Mouse (Mus musculus) midbrain, embryonic 10.5 days (tissue): ENCODE data around the gene 1700012B09Rik. TPM values are rescaled to one million over a fixed set of nuclear protein-coding genes. Genes with fewer than 3 reads are reported as not detected.

Experiments
- DNase-seq: peaks from one replicate; pipeline ENCODE4 v3.0.0-alpha.2; 2017; ENCODE audit warnings: low spot score
- H3K27ac ChIP-seq: fragments of 300-500 bp; sonication (generic); replicated peaks from 2 replicates; pipeline ENCODE4 v1.5.1; 2016; ENCODE audit warnings: mild to moderate bottlenecking
- H3K27me3 ChIP-seq: fragments of 300-500 bp; sonication (generic); 2 replicates; pipeline ENCODE4 v1.6.1; 2016; ENCODE audit warnings: low read depth, mild to moderate bottlenecking; ENCODE audit not compliant: poor library complexity, severe bottlenecking
- H3K36me3 ChIP-seq: fragments of 300-500 bp; sonication (generic); 2 replicates; pipeline ENCODE4 v1.6.1; 2016; ENCODE audit warnings: mild to moderate bottlenecking, moderate library complexity
- H3K4me1 ChIP-seq: fragments of 300-500 bp; sonication (generic); 2 replicates; pipeline ENCODE4 v1.6.1; 2016
- H3K4me3 ChIP-seq: fragments of 300-500 bp; sonication (generic); 2 replicates; pipeline ENCODE4 v1.5.1; 2016; ENCODE audit warnings: mild to moderate bottlenecking, moderate library complexity
- H3K9me3 ChIP-seq: fragments of 300-500 bp; sonication (generic); replicated peaks from 2 replicates; pipeline ENCODE4 v1.6.1; 2016; ENCODE audit warnings: mild to moderate bottlenecking
- WGBS: fragments of 180-500 bp; shearing (Covaris S2); methylation state at CpG from one replicate; pipeline ENCODE4 v1.1.7; 2016; 5-methylcytosine and 5-hydroxymethylcytosine counted together
- polyA plus RNA-seq: library from polyadenylated mRNA; unstranded; fragments of >200 nt; fragmentation: Nextera tagmentation; extraction: Ambion mirVana; gene quantifications from 2 replicates; pipeline ENCODE4 v1.2.1, GENCODE M21; 2016

The 1700012B09Rik gene
- polyA plus RNA-seq = 0.38 TPM in 1 of 2 replicates, not detected in the other

DNA sequence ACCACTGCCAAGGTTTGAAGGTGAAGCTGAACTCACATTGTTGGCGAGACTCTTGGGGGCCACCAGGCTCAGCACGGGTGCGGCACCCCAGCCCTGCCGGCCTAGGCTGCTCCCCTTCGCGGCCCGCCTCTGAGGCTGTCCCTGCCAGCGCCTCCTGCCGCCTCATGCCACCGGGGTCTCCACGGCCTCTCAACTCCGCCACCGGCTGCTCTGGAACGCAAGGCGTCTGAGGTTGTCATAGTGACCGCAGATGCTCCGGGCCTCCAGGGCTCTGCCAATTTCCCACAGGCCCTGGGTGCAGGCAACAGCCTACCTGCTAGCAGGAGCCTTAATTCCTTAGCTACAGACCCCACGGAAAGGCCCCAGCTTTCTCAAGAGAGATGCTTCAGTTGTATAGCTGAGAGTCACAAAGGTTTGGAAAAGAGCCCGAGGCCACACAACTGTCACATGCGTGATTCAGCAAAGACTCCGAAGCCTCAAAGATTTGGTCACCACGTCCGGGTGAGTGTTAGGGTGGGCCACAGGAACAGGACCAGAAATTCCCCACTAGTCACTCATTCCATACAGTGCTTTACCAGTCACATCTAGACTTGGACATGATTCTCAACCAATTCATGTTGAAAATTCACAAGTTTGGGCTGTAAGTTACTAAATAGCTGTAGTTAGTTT is at the start of gene 1700012B09Rik:
Gene 1700012B09Rik, minus strand, starts transcription at position 228 of the 669 bp plus-strand sequence.
- WGBS = 16% methylated on average over 23 of the region's 23 CpGs
- H3K4me3 ChIP-seq = peak within 1 kb of the TSS; percentile 36
- peak; percentile 44 for DNase-seq
- H3K27ac ChIP-seq = no peak within 1 kb of the TSS; the same call in 1 of the 2 replicates
- peaks cover 29% of the 10 kb centered on the region for H3K27me3 ChIP-seq
- H3K4me1 ChIP-seq = peaks cover 9% of the 10 kb centered on the region
- H3K9me3 ChIP-seq = no peaks in the 10 kb centered on the region
- no peaks in the 10 kb centered on the region for H3K36me3 ChIP-seq

DNA sequence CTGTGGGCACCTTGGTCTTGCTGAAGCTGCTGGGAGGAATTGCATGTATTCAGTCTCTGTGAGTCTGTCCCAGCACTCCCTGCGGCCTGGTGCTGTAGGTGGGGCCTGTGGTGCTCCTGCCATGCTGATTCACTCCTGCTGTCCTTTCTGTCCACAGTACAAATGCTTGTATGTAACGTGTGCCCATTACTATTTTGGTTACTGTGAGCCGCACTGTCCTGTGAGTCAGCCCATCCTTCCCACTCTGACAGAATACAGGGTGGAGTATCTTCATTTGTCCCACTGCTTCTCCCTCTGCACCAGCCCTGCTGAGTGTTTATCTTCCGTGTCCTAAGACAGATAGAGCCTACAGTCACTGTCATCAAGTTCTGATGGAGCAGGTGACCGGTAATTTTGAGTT is 39.3 kb upstream of the 1700012B09Rik start:
- peaks cover 97% of the 10 kb centered on the region for H3K36me3 ChIP-seq
- no peaks in the 10 kb centered on the region for H3K27me3 ChIP-seq
- no peak overlapping the region for H3K27ac ChIP-seq
- no peak for DNase-seq
- no peaks in the 10 kb centered on the region for H3K4me1 ChIP-seq
- WGBS = 95% methylated on average over 5 of the region's 5 CpGs
- no peak overlapping the region for H3K4me3 ChIP-seq
- no peaks in the 10 kb centered on the region for H3K9me3 ChIP-seq

DNA sequence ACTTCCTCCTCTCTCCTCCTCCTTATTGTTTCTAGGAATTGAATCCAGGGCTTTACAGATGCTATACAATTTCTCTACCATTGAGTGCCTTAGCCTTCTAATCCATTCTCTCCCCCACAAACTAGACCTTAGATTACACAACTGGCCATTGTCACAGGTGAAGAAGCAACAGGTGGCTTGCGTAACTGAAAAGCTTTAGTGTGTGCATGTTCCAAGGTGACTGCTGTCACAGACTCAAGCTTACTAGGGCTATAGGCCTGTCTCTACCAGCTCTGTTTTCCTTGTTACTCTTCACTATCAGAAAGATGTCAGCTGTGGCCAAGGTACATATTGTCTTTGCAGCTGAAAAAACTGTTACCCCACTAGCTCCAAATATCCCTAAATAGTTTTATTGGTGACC is 36.0 kb upstream of the 1700012B09Rik start:
- Histone ChIP-seq H3K4me3 (no peak overlapping the region), H3K9me3 (no peaks in the 10 kb centered on the region), H3K4me1 (no peaks in the 10 kb centered on the region), H3K27ac (no peak overlapping the region), H3K27me3 (no peaks in the 10 kb centered on the region), H3K36me3 (peaks cover 94% of the 10 kb centered on the region)
- WGBS = 100% methylated on average over 1 of the region's 1 CpGs
- DNase-seq = no peak

DNA sequence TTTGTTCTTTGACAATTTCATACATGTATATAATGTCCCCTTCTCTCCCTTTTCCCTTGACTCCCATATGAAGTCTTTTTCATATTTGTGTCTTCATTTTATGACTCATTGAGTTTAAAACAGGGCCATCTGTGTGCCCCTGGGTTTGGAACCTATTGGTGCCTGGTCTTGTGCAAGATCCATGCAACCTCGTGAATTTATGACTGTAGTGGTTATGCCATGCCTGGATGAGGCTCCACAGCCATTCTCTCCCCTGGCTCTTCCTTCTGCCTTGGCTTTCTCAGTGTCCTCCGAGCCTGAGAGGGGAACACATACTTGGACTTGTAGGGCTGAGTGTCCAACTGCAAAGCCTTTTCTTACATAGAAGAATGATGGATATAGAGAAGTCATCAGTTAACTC is 34.9 kb upstream of the 1700012B09Rik start:
- Histone ChIP-seq H3K4me3 (no peak overlapping the region), H3K27ac (no peak overlapping the region), H3K36me3 (peaks cover 94% of the 10 kb centered on the region), H3K9me3 (no peaks in the 10 kb centered on the region), H3K4me1 (no peaks in the 10 kb centered on the region), H3K27me3 (no peaks in the 10 kb centered on the region)
- WGBS = 95% methylated on average over 2 of the region's 2 CpGs
- no peak for DNase-seq

DNA sequence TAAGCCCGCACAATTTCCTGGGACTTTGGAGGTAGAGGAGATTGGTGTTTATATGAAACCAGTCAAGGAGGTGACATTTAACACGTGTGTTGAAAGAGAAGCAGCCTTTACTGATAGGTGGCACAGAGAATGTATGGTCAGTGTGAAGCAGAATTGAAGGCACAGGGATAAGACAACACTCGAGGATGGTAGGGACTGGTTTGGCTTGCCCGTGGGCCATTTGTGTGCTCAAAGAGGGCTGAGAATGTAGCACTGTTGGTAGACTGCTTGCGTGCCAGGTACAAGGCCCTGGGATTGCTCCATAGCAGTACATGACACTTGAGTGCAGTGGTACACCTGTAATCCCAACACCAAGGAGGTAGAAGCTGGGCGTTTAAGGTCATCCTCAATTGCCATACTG is 16.5 kb upstream of the 1700012B09Rik start:
- Histone ChIP-seq H3K27me3 (no peaks in the 10 kb centered on the region), H3K4me1 (peaks cover 14% of the 10 kb centered on the region), H3K4me3 (no peak overlapping the region), H3K27ac (no peak overlapping the region), H3K36me3 (peaks cover 63% of the 10 kb centered on the region), H3K9me3 (no peaks in the 10 kb centered on the region)
- no peak for DNase-seq
- WGBS = 91% methylated on average over 6 of the region's 6 CpGs

DNA sequence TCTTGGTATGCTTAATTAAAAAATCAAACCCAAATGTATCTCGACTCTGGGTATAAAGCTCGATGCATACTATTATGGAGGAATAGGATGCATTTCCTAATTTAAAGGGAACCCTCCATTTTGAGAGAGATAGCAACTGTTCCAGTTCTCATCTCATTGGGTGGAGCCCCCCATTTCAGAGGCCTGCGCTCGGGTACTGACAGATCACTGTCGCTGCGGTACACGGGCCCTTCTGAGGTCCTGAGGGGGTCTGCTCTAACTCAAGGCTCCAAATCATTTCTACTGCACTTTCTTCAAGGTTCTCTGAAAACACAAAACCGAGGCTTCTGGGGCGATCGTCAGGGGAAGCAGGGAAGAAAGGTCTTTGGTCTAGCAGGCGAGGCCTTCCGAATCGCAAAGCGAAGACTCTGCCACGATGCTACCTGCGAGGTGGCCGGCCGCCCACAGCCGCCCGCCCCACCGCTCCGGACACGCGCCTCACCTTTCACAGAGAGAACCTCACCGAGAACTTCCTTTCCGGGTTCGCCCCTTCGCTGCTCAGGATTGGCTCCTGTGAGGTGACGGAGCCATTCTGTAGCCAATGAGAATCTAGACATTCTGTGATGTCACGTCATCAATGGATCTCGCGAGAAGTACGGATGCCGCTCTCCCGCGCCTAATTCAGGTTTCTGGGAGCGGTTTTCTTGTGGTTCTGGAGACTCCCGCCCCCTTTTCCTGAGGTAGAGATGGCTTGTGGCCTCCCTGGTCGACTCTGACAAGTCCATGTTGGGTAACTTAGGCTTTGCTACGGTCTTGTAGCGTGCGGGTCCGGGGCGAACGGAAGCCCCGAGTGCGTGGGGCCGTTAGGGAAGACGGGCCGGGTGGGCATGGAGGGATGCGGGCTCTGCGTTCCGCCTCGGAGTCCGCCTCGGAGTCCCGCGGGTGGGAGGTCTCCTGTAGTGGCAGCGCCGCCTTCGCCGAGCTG is 13.5 kb upstream of the 1700012B09Rik start, which contains the start of the genes Mre11a and Ankrd49:
Gene Mre11a, plus strand, starts transcription at position 616 of the 964 bp plus-strand sequence.
Gene Ankrd49, minus strand, starts transcription at position 818 of the 964 bp plus-strand sequence.
- Histone ChIP-seq H3K36me3 (peaks cover 63% of the 10 kb centered on the region), H3K4me3 (peak within 1 kb of the TSS; percentile 83), H3K4me1 (peaks cover 14% of the 10 kb centered on the region), H3K27me3 (no peaks in the 10 kb centered on the region), H3K9me3 (no peaks in the 10 kb centered on the region), H3K27ac (peak within 1 kb of the TSS; percentile 95)
- peak; percentile 93 for DNase-seq
- WGBS = under 1% methylated on average over 62 of the region's 62 CpGs

DNA sequence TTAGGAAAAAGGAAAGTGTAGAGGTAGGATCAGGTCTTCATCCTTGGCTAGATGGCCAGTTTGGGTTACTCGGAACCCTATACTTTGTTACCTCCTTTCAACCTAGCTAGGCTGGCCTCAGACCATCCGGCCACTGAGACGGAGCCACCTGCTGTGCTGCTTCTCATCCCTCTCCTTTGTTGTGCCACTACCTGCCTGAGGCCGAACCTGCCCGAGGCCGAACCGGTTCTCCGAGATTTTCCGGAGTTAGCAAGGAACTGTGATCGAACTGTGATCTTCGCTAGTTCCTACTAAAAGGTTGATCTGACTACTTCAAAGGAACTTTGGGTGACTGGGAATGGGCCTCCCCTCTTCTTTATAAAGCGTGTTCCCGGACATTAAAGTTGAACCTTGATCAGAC is 7.5 kb upstream of the 1700012B09Rik start:
- 44% methylated on average over 13 of the region's 13 CpGs for WGBS
- no peaks in the 10 kb centered on the region for H3K27me3 ChIP-seq
- H3K4me3 ChIP-seq = no peak overlapping the region
- H3K4me1 ChIP-seq = peaks cover under 1% of the 10 kb centered on the region
- peaks cover 38% of the 10 kb centered on the region for H3K36me3 ChIP-seq
- no peak for DNase-seq
- H3K27ac ChIP-seq = no peak overlapping the region
- no peaks in the 10 kb centered on the region for H3K9me3 ChIP-seq

DNA sequence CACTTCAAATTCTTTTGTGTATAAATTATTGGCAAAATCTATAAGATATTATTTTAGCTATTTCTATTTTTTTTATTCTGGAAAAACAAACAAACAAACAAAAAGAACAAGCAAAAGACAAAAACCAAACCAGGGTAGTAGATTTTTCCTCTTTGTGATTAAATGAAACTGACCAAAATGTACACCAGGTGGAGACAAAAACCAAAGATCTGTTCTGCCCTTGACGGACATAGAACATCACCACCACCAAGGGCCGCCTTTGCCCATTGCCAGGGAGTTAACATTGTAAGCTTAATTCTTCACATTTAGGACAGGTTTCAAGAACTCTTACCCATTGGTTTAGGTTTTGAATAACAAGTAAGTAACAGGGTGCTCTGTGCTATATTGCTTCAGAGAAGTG is 3.0 kb upstream of the 1700012B09Rik start:
- Histone ChIP-seq H3K36me3 (0 out of 2 replicates have a peak, but pooled peaks cover 2% of the 10 kb centered on the region), H3K27me3 (peaks cover 22% of the 10 kb centered on the region), H3K27ac (no peak overlapping the region), H3K4me3 (no peak overlapping the region), H3K4me1 (peaks cover 9% of the 10 kb centered on the region), H3K9me3 (no peaks in the 10 kb centered on the region)
- 62% methylated on average over 2 of the region's 2 CpGs for WGBS
- DNase-seq = no peak

DNA sequence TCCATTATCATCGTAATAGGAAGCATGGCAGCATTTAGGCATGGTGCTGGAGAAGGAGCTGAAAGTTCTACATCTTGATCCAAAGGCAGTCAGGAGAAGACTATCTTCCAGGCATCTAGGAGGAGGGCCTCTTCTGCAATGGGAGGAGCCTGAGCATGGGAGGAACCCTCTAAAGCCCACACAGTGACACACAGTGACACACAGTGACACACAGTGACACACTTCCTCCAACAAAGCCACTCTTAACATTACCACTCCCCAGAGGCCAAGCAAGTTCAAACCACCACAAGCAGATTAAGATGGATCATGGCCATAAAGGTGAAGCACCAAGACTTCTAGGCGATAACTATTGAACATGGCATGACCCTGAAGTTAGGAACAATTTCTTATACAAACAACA is 1.2 kb upstream of the 1700012B09Rik start:
- 89% methylated on average over 2 of the region's 2 CpGs for WGBS

DNA sequence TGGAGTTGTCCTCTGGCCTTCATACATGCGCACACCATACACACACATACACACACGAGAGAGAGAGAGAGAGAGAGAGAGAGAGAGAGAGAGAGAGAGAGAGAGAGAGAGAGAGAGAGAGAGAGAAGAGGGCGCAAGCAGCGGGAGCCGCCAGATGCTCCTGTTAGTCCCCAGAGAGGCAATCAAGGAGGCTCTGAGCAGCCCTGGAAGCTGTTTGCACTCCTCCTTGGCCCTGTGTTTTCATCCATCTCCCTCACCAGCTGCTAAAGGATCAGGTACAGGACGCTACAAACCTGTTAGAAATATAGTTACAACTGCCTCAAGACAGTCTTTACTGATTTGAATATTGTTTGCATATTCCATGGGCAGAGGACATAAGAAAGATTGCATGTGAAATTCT is 1.0 kb downstream of the 1700012B09Rik start:
- no peak overlapping the region for H3K4me3 ChIP-seq
- no peak overlapping the region for H3K27ac ChIP-seq
- WGBS = 51% methylated on average over 6 of the region's 6 CpGs
- H3K36me3 ChIP-seq = no peaks in the 10 kb centered on the region
- peaks cover 29% of the 10 kb centered on the region for H3K27me3 ChIP-seq
- no peak for DNase-seq
- no peaks in the 10 kb centered on the region for H3K9me3 ChIP-seq
- peaks cover 9% of the 10 kb centered on the region for H3K4me1 ChIP-seq

More for the DNA sequence above, 1.2 kb upstream of the 1700012B09Rik start:
- H3K36me3 ChIP-seq = no peaks in the 10 kb centered on the region
- H3K9me3 ChIP-seq = no peaks in the 10 kb centered on the region
- H3K27ac ChIP-seq = no peak overlapping the region
- H3K4me1 ChIP-seq = peaks cover 9% of the 10 kb centered on the region
- no peak for DNase-seq
- H3K4me3 ChIP-seq = no peak overlapping the region
- H3K27me3 ChIP-seq = peaks cover 29% of the 10 kb centered on the region

DNA sequence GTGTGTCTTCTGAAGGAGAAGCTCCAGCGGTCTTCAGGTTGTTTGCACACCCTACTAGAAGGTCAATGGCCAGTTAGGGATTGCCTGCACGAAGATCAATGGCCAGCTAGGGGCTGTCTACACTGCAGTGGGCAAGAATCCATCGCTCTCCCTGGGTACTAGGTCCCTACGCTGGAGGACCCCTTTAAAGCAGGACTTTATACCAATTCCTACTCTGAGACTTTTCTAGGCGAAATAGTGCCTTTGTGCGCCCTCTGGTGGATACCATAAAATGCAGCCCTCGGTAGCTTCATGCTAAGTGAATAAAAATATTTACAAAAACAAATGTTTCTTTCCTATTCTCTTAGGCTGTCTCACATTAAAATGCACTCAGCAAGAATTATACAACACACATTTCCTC is 6.1 kb downstream of the 1700012B09Rik start:
- 30% methylated on average over 7 of the region's 7 CpGs for WGBS
- DNase-seq = peak; percentile 25
- peaks cover 15% of the 10 kb centered on the region; the same call in 1 of the 2 replicates for H3K27me3 ChIP-seq

DNA sequence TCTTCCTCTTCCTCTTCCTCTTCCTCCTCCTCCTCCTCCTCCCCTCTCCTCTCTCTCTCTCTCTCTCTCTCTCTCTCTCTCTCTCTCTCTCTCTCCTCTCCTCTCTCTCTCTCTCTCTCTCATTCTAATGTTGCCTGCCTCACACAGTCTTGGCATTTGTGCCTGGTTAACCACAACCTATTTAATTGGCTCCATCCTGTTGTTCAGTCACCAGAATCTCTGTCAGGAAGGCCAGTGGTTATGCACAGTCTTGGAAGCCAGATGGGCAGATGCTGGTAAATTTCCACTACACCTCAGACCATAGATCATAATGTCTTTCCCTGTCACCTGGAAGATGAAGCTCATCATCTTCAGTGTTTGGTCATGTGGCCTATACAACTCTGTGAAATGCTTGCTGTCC is 11.6 kb downstream of the 1700012B09Rik start:
- no peaks in the 10 kb centered on the region for H3K9me3 ChIP-seq
- H3K36me3 ChIP-seq = no peaks in the 10 kb centered on the region
- H3K27me3 ChIP-seq = no peaks in the 10 kb centered on the region

More for the DNA sequence above, 6.1 kb downstream of the 1700012B09Rik start:
- Histone ChIP-seq H3K27ac (no peak overlapping the region), H3K4me1 (no peaks in the 10 kb centered on the region), H3K4me3 (no peak overlapping the region), H3K36me3 (no peaks in the 10 kb centered on the region), H3K9me3 (no peaks in the 10 kb centered on the region)

More for the DNA sequence above, 11.6 kb downstream of the 1700012B09Rik start:
- DNase-seq = no peak
- no peak overlapping the region for H3K27ac ChIP-seq
- H3K4me3 ChIP-seq = no peak overlapping the region
- H3K4me1 ChIP-seq = no peaks in the 10 kb centered on the region
